Mouse (Mus musculus): ENCODE results near the gene Jak2.

The Jak2 gene

DNA sequence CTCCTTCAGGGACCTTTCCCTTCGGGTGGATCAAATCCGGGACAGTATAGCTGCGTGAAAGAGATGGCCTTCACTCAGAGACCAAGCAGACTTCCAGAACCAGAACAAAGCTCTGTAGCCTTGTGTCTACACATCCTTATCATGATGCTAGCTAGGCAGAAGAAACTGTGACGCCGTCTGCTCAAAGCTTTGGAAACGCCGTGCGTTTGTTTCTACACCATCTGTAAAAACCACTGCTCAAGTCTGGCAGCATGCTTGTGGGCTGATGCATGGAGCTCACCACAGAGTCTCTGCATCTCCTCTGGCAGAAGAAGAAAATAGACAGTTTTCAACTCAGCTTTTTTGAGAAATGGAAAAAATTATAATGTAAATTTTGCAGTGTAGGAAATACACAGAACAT is 60.2 kb downstream of the Jak2 start:
- no peak for DNase-seq

DNA sequence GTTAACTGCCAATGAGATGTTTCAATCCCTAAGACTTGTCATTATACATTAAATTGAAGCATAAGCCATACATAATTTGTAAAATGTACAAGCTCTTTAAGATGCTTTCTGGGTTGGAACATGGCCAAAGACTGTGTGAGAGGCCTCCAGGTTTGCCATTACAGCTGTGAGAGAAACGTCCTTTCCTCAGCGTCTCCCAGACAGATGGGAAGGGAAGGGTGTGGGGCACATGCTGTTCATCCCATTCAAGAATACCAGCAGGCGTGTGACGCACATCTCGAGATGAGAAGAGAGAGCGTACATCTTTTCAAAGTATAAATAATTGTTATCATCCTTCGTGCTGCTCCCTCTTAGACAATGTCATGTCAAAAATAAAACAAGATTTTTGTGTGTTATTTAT is 61.0 kb downstream of the Jak2 start:
- no peak for DNase-seq

DNA sequence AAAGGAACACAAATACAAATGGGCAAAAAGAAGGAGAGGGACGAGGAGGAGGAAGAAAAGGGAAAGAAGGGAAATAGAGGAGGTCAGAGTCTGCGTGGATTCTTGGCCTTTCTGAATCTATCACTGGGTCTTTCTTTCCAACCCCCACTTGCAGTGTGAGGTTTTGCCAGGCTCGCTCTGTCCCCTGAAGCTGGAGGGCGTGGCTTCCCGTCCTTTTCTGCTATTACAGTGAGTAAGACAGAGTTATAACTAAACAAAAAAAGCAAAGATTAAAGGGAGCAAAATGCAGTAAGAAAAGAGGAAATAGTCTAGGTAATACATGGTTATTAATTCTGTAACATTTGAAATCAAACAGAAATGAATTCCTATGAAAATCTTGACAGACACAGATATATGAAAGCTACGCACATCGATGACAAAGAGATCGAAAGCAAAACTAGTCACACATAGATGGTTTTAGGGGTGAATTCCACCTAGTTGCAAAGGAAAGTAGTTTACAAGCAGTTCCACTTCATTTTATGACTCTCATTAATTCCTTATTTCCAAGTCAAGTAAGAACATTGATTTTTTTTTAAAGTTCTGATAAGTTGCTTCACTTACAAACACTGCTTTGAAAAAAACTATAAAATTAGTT is 71.9 kb downstream of the Jak2 start:
- no peak for DNase-seq

DNA sequence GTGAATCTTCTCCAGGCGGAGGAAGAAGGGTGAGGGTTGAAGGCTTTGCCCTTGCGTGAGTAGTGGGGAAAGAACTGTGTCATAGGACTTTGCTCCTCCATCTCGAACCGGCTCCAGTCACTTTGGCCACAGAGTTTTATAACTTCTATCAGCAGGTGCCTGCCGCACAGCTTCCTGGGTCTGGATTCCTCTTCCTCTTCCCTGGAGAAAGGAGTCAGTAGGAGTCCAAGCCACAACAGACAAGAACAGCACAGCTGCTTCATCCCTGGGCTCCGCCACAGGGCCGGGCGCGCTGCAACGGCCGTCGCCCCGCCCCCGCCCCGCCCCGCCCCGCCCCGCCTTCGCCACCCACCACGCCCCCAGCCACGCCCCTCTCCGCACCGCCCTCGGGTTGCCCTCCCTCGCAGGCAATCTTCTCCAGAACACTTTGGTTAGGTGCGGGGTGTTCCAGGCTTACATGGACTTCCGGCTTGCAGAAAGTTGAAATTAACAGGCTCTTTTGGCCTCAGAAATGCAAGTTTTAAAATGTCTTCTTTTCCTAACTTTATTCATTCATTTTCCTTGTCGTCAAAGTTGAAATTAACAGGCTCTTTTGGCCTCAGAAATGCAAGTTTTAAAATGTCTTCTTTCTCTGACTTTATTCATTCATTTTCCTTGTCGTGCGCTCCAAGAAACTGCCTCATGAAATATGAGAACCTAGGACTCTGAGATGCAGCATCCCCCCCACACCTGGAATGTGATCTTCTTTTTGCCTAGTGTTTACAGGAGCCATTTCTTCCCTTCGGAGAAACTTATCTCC is 73.6 kb downstream of the Jak2 start, which contains the start of gene Insl6:
Insl6 (minus strand) TSS at position 304 of the 799 bp plus-strand sequence.
- DNase-seq = no peak

DNA sequence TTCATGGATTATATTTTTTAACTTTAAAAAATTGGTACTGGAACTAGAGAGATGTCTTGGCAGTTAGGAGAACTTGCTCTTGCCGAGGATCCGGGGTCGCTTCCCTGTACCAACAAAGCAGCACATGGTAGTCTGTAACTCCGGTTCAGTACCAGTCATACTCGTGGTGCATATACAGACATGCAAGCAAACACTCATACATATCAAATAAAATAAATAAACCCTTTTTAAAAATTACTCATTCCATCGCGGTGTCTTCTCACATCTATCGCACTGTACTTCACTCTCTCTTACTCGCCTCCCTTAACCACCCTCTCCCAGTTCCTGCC is 74.2 kb downstream of the Jak2 start:
- no peak for DNase-seq

DNA sequence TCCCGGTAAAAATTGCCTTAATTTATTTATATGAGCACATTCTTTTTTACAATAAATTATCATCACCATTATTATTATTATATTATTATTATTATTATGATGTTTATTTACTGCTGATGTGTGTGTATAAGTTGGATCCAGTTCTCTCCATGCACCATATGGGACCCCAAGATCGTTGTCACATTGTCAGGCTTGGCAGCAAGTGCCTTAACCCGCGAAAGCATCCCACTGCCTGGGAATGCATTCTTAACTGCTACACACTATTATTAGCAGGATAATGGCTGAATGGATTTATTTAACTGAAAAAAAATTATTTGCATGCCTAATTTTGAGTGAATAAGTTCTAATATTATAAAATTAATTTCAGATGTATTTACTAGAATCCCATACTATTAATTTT is 74.8 kb downstream of the Jak2 start:
- DNase-seq = no peak

DNA sequence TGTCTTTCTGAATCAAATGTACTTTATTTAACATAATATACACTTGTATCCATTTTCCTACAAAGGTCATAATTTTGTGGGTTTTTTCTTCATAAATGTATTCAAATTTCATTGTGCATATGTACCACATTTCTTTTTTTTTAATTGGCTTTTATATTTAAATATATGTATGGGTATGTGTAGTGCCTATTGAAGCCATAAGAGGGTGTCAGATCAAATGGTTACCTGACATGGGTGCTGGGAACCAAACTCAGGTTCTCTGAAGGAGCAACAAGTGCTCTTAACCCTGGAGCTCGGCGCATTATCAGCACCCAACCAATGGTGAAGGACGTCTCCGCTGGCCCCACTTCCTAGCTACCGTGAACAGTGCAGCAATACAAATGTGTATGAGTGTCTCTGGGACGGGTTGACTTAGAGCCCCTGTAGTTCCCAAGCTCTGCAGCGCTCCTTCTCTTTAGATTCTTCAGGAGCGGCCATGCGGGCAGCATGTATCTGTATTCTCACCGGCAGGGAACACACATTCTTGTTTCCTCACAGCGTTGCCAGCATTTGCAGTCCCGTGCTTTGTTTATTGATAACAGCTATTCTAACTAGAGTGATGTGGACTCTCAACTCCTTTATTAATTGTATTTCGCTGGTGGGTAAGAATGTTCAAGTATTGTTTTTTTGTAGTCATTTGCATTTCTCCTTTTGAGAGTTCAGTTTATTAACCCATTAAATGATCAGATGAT is 75.4 kb downstream of the Jak2 start:
- DNase-seq = no peak

DNA sequence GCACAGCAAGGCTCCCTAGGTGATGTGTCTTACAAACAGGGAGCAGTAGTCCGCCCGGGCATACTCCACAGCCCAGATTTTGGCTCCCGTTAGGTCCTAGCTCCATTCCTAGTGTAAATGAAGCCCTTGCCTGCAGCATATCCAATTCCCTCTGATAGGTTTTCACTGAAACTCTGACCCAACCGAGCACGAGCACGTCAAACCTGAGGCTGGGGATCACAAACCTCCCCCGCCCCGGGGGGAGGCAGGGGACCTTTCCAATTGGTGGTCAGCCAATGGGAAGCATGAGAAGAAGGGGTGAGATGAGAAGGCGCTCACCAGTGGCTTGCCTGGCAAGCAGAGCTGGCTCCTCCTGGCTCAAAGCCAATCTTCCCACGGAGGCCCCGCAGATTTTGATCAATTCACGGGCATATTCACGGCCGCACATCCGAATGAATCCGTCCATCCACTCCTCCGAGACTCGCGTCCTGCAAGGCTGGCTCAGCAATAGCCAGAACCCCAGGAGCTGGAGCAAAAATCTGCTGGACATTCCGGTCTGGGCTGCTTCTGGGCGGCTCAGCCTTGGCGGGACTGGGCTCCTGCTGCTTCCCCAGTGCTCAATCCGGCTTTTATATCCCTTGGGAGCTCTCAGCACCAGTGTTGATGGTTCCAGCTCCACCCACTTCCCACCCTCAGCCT is 82.6 kb downstream of the Jak2 start, which contains the start of gene Rln1:
Rln1 (minus strand) TSS at position 603 of the 678 bp plus-strand sequence.
- peak; percentile 26 for DNase-seq

DNA sequence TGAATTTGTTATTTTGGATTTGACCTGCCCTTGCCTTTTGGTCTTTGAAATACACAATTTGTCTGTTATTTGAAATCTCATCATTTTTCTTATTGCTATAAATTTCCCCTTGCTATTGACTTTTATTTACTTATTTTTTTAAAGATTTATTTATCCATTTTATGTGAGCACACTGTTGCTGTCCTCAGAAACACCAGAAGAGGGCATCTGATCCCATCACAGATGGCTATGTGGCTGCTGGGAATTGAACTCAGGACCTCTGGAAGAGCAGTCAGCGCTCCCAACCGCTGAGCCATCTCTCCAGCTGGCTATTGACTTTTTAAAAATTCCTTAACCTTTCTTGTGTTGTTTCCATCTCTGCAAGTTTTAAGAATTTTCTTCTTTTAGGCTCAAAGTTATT is 85.0 kb downstream of the Jak2 start:
- no peak for DNase-seq

DNA sequence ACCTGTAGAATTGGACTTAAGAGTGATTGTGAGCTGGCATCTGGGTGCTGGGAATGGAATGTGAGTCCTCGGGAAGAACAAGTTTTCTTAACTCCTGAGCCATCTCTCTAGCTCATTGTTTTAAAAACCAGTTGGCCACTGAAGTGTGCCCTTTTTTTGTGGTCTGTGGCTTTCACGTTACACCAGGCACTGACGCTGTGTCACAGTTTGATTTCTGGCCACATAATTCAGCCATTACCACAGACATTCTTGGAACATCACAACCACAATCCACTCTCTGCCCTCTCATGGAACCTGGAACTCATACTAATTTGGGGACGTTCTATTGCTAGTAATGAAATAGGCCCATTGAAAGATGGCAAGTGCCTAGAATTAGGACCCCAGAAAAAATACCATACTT is 89.4 kb downstream of the Jak2 start:
- no peak for DNase-seq

DNA sequence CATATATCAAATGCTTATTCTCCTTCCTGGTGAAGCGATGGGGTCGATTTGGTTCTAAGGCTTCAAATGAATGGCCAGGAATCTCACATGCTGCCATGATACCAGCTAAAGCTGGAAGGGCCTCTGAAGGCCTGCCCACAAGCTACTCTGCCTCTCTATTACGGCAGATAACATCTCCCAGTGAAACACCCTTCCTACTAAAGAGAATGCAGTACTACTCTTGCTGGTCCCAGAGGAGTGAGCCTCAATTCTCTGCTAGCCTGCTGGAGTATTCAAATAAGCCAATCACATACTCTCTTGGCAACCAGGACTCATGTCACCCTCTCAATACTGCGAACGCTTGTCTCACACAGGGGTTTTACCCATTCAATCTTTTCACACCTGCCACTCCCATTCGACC is 90.7 kb downstream of the Jak2 start:
- no peak for DNase-seq

DNA sequence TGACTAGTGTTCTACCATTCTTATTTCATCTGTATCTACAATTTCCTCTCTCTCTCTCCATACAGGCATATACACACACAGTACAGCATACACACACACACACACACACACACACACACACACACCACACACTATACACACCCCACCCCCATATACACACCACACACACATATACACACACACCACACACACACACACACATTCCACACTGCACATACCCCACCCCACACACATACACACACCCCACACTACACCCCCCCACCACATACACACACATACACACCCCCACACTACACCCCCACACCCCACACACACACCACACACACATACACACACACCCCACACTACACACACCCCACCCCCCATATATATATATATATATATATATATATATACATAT is 93.2 kb downstream of the Jak2 start:
- DNase-seq = no peak

DNA sequence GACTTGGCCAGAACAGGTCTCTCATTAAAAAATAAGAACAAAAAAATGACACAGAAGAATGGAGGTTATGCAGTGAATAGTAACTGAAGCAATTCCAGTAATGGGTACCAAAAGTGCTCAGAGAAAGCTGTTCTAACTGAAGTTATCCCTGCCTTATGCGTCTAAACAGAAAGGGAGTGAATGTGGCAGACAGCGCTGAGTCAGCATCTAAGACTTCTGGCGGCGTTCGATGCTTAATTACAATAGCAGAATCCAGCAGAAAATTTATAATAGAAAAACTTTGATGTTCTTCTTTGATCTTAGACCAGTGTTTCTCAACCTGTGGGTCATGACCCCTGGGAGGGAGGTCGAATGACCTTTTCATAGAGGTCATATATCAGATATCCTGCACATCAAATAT is 94.0 kb downstream of the Jak2 start:
- DNase-seq = no peak

DNA sequence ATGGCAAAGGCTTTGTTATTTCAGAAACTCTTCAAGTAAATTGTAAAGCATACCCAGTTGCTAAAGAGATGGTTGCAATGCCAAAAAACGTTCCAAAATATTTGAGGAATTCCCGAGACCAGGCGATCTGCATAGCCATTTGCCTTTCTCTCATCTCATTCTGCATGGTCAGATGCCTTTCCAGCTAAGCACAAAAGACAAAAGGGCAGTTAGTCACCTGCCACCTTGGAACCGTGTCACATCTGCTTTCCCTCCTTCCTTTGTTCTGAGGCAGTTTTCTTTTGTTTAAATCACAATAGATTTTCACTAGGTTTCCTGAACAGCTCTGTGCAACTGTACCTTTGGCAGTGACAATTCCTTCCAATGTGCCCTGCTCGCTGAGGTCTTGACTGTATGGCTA is 99.4 kb downstream of the Jak2 start:
- no peak for DNase-seq

DNA sequence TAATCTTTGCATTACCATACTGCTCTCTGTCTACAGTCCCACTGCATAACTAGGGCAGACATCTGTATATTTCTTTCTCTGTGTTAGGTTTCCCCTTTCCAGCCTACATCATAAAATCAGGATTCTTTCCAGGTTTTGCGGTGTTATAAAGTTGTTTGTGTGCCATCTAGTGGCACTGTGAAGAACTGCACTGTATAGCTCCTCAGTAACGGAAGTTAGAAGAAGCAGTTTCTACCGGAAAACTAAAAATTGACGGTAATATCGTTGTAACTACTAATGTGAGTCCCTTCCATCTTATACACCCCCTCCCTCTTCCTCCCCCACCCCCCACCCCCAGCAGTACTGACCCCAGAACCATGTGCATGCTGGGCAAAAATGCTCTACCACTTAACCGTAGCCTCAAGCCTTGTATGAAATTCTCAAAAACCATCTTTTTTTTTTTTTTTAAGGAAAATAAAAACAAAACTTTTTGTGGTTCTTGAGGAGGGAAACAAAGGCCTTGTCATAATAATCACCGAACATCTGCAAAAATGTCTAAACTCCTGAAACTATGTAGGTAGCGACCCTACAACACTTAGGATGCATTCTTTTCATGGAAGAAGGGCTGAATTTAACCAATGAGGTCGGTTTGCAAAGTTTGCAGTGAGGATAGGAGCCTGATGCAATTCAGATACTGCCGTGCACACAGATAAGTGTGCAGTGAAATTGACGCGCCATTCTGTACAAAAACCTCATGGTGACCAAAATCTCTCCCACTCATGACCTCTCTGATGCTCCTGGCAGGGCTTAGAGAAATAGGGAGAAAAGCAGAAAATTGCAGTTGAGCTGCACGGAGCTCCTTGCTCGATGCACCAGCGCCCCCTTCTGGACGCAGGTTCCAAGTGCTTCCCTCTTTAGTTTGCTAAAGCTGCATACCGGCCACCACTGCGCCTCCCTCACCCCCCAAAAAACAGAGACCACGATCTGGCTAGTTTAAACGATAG is 103.6 kb downstream of the Jak2 start:
- peak; percentile 72 for DNase-seq

DNA sequence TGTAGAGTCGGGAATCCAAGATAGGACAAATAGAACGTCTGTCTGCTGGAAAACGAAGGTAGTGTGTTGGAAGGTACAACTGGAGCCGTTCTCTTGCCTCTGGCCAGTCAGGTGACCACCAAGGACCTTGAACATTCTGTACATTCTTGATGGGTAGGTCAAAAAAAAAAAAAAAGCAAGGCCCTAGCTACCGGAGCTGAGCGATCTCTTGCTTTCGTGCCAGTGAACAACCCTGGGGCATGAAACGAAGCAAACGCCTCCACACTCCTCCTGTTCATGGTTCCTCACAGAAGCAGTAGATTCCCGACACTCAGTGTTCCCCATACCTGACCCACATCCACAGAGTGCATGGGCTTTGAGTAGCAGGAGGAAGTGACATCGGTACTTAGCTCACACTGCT is 104.7 kb downstream of the Jak2 start:
- DNase-seq = no peak

DNA sequence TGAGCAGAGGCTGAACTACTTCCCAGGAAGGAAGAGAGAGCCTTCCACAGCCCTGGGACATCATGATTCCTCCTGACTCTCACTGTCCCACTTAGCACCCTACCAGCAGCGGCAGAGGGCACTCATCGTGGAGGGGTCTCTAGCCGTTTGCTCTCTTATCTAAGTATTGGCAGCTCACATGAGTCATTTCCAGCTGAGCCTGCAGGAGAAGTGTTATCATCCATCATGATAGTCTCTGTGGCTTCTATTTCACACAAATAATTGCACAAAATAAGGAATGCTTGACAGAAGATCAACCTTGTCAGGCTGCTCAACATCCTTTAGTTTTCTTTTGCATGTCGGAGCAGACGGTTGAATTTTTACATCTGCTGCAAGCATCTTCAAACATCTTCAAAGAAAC is 108.6 kb downstream of the Jak2 start:
- DNase-seq = no peak

DNA sequence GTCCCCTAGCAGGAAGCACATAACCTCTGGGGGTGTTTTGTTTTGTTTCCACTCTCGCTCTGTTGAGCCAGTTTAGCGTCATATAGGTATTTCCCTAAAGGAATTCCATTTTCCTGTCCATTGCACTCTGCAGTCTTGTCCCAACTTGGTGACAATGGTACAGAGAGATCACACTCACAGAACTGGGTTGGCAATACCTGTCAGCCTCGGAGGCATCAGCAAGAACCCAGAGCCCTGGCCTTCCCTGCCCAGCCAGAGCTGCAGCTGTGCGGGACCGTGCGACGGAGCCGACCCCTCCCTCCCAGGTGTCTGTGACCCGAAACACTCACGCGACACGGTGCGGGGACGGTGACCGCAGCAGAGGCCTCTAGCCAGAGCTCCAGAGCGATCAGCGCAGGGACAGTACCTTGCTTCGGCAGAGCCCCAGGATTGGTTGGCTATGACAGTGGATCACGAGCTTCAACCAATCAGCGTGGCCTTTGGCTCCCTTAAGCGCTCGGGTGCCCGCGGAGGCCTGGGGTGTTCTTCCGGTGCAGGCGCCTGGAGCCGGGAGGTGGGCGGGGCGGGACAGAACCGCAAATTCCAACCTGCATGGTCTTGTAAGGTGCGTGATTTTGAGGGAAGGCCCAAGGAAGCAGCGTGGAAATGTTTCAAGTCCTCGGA is 110.0 kb downstream of the Jak2 start:
- DNase-seq = peak; percentile 95

DNA sequence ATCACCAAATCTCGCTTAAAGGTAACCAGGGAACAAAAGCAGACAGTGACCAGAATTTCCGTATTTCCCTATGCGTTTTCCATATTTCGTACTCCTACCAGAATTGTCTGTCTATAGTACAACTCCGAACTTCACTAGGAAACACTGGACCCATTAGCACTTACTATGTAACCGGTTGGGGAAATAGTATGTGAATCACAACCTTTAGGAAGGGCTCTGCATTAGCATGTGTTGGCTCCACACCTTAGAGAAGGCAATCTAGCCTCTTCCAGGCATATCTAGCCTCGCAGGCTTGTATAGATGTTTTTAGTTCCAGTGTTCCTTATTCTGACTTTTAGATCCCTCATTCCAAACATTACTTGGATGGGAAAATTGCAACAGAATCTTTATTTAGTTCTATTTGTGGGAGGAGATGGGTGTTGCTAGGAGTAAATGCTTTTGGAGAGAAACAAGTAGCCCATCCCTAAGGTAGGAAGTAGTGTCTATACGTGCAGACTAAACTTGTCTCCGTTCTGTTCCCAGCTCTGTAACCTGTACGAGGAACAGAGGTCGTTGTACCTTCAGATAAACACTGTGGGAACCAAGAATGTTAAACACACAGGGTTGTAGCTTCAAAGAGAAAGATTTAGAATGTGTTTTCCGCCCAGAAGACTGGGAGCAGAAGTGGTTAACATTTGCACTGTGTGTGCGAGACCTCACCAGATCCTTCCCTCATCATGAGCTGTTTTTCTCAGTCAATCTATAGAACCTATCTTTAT is 110.7 kb downstream of the Jak2 start:
- no peak for DNase-seq
